Mouse (Mus musculus) cerebellum, adult 9-10 months (tissue): ENCODE results near the gene Ankrd44.

Experiments
- DNase-seq: peaks from one replicate; pipeline ENCODE4 v3.0.0; 2022

Ankrd44 gene

DNA sequence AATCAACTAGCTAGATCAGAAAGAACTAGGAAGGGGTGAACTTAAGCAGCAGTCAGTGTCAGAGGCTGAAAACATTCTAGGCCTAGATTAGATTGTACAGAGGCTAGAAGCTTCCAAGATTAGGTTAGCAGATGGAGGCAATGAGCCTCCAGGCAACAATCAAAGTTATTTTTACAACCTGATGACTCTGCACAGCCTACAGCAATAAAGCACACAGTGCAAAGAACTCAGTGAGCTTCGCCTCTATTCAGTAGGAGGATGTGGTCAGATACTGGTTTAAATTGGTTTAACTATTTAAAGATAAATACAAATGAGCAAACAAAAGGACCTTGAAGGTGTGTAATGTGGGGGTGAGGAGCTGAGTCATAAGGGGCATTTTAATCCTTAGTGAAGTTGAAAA is 325.9 kb downstream of the Ankrd44 start:
- no peak for DNase-seq

DNA sequence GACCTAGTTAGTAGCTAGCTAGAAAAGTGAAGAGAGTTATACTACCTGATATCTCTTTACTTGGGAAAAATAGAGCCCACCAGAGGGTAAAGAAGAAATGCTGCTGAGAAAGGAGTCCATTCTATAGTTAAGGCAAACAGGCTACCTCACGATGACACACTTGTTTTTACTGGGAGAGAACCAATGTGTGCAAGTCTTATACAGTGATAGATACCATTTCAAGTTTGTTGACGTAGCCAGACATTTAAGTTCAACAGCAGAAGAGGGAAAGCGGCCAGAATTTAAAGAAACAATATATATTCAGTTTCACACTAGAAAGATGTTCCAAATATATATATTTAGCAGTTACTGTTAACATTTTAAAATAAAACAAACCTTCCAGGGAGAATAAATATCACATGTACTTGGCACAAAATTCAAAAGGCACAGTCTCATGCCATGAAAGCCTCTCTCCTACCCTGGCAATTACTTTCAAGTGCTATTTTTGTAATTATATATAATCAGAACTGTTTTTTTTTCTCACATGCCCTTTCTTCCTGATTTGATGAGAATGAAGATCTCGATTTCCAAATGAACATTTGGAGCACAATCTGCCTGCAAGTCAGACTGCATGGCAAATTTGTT is 328.5 kb downstream of the Ankrd44 start:
- DNase-seq: no peak

DNA sequence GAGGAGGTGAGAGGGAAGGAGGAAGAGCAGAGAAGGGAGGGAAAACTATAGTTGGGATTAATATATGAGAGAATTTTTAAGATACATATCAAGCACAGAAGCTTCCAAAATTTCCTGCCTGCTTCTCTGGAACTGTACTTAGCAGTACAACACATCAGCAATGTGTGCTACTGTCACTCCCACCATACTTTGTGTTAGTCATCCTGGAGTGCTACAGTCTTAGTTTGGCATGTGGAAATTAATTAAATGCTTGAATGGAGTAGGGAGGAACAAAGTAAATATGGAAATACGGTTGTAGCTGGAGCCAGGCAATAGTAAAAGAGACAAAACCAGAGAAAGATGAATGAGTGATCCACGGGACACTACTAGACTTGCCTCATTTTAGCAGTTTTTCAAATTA is 330.0 kb downstream of the Ankrd44 start:
- DNase-seq: no peak
